Mouse (Mus musculus) forebrain, postnatal 0 days (tissue): Measurements from ENCODE around the gene Adipoq. TPM values are rescaled to one million over a fixed set of nuclear protein-coding genes. Genes with fewer than 3 reads are reported as not detected.

Experiments used
- ATAC-seq: fragments of 200-750 bp; cut with Nextera tagmentation; 2 replicates; pipeline ENCODE4 v1.8.0; 2017; ENCODE audit warnings: mild to moderate bottlenecking, moderate library complexity
- DNase-seq: peaks from one replicate; pipeline ENCODE4 v3.0.0-alpha.2; 2015
- H3K27ac ChIP-seq: fragments of 300-500 bp; sonication (generic); 2 replicates; pipeline ENCODE4 v1.5.1; 2014; ENCODE audit warnings: low read depth, mild to moderate bottlenecking, antibody characterized with exemption, low read length, moderate library complexity, mixed read lengths
- H3K27me3 ChIP-seq: fragments of 300-500 bp; sonication (generic); 2 replicates; pipeline ENCODE4 v1.6.1; 2014; ENCODE audit warnings: mild to moderate bottlenecking, low read length, mixed read lengths; ENCODE audit not compliant: insufficient read depth
- H3K36me3 ChIP-seq: fragments of 300-500 bp; sonication (generic); 2 replicates; pipeline ENCODE4 v1.6.1; 2014; ENCODE audit warnings: mild to moderate bottlenecking, moderate library complexity; ENCODE audit not compliant: insufficient read depth
- H3K4me1 ChIP-seq: fragments of 300-500 bp; sonication (generic); 2 replicates; pipeline ENCODE4 v1.6.1; 2014; ENCODE audit warnings: antibody characterized with exemption; ENCODE audit not compliant: insufficient read depth
- H3K4me2 ChIP-seq: fragments of 300-500 bp; sonication (generic); 2 replicates; pipeline ENCODE4 v1.6.1; 2014; ENCODE audit warnings: low read depth, mild to moderate bottlenecking, moderate library complexity
- H3K4me3 ChIP-seq: fragments of 300-500 bp; sonication (generic); 2 replicates; pipeline ENCODE4 v1.5.1; 2014; ENCODE audit warnings: low read depth, low read length, mixed read lengths
- H3K9ac ChIP-seq: fragments of 300-500 bp; sonication (generic); 2 replicates; pipeline ENCODE4 v1.6.1; 2014; ENCODE audit warnings: mild to moderate bottlenecking
- H3K9me3 ChIP-seq: fragments of 300-500 bp; sonication (generic); 2 replicates; pipeline ENCODE4 v1.6.1; 2016; ENCODE audit warnings: low read length
- CTCF ChIP-seq: sonication (generic); IDR thresholded peaks from 2 replicates; pipeline ENCODE4 v1.5.1; 2016; ENCODE audit warnings: antibody characterized with exemption, control low read depth, low read depth
- WGBS: fragments of 180-500 bp; shearing (Covaris S2); extraction: QIAGEN DNeasy Blood & Tissue Kit; methylation state at CpG from one replicate; pipeline ENCODE4 v1.1.7; 2014; 5-methylcytosine and 5-hydroxymethylcytosine counted together
- microRNA-seq, 2 experiments: library from miRNA; unstranded; fragments of <30 nt; microRNA quantifications; one replicate each; pipeline ENCODE4; 2016
- polyA plus RNA-seq: library from polyadenylated mRNA; unstranded; fragments of >200 nt; fragmentation: Nextera tagmentation; extraction: Ambion mirVana; gene quantifications from 2 replicates; pipeline ENCODE4 v1.2.1, GENCODE M21; 2015
- total RNA-seq: library from RNA; depleted of rRNA; stranded (reverse); fragments of >200 nt; gene quantifications from 2 replicates; pipeline ENCODE4 v1.2.3, GENCODE M21; 2014; rRNA removed

Adipoq gene
- total and polyA plus RNA-seq, 2 experiments from 2014 or later, result 0.52 TPM; not detected in 1

- no peak for TF ChIP-seq CTCF
- no peak overlapping the region for H3K27ac ChIP-seq
- H3K27me3 ChIP-seq, result no peaks in the 10 kb centered on the region
- H3K9me3 ChIP-seq, result no peaks in the 10 kb centered on the region
- no peak for ATAC-seq
- H3K4me1 ChIP-seq, result no peaks in the 10 kb centered on the region
- H3K4me3 ChIP-seq, result no peak overlapping the region
- H3K9ac ChIP-seq, result no peak overlapping the region
- DNase-seq, result no peak
- 80% methylated on average over 4 of the region's 4 CpGs for WGBS
- H3K36me3 ChIP-seq, result no peaks in the 10 kb centered on the region
- no peak overlapping the region for H3K4me2 ChIP-seq
Observed at GRCm38 (mm10) chr16:23186418-23186817, 40.1 kb downstream of the Adipoq start.

DNA sequence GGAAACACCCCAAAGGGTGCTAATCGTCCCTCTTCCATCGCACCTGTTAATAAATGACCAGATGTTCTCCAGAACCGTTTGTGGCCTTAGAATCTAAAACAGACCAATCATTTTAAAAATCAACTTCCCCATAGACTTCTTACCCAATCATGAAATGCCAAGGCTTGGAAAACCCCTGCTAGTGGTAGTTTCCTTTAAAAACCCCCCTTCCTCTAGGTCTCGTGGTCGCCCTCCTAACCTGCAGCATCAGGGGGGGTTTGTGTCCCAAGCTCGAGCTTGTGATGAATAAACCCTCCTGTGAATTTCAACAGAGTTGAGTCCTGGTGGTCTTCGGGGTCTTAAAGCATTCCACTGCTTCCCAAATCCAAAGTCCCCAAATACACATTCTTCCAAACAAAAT is 41.6 kb downstream of the Adipoq start:
- no peak for TF ChIP-seq CTCF
- no peak overlapping the region for H3K4me2 ChIP-seq
- WGBS, result 87% methylated on average over 7 of the region's 7 CpGs
- H3K4me3 ChIP-seq, result no peak overlapping the region
- DNase-seq, result no peak
- H3K4me1 ChIP-seq, result no peaks in the 10 kb centered on the region
- H3K9ac ChIP-seq, result no peak overlapping the region
- H3K9me3 ChIP-seq, result no peaks in the 10 kb centered on the region
- no peaks in the 10 kb centered on the region for H3K27me3 ChIP-seq
- H3K36me3 ChIP-seq, result no peaks in the 10 kb centered on the region
- no peak for ATAC-seq
- H3K27ac ChIP-seq, result no peak overlapping the region

DNA sequence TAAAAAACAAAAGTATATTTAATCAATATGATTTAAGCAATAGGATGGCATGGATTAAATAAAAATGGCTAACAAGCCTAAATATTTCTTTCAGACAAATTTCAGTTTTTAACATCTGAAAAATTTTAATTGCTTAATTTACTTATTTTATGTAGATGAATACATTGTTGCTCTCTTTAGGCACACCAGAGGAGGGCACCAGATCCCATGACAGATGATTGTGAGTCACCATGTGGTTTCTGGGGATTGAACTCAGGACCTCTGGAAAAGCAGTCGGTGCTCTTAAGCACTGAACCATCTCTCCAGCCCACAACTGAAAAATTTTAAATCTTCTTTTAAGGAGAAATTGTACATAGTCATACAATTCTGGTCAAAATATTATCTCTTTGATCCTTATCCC is 43.3 kb downstream of the Adipoq start:
- Histone ChIP-seq H3K4me2 (no peak overlapping the region), H3K9ac (no peak overlapping the region), H3K27me3 (no peaks in the 10 kb centered on the region), H3K9me3 (no peaks in the 10 kb centered on the region), H3K27ac (no peak overlapping the region), H3K36me3 (no peaks in the 10 kb centered on the region), H3K4me1 (no peaks in the 10 kb centered on the region), H3K4me3 (no peak overlapping the region)
- whole genome bisulfite sequencing, result 83% methylated on average over 1 of the region's 1 CpGs
- ATAC-seq (no peak), DNase-seq (no peak)
- no peak for TF ChIP-seq CTCF

- TF ChIP-seq CTCF, result no peak
- no peak for DNase-seq
- H3K4me1 ChIP-seq, result no peaks in the 10 kb centered on the region
- no peak overlapping the region for H3K27ac ChIP-seq
- no peaks in the 10 kb centered on the region for H3K36me3 ChIP-seq
- no peak overlapping the region for H3K9ac ChIP-seq
- no peak overlapping the region for H3K4me3 ChIP-seq
- H3K27me3 ChIP-seq, result no peaks in the 10 kb centered on the region
- ATAC-seq, result no peak
- WGBS, result 88% methylated on average over 9 of the region's 9 CpGs
- H3K4me2 ChIP-seq, result no peak overlapping the region
- no peaks in the 10 kb centered on the region for H3K9me3 ChIP-seq
Observed at GRCm38 (mm10) chr16:23191560-23192242, 45.4 kb downstream of the Adipoq start.

DNA sequence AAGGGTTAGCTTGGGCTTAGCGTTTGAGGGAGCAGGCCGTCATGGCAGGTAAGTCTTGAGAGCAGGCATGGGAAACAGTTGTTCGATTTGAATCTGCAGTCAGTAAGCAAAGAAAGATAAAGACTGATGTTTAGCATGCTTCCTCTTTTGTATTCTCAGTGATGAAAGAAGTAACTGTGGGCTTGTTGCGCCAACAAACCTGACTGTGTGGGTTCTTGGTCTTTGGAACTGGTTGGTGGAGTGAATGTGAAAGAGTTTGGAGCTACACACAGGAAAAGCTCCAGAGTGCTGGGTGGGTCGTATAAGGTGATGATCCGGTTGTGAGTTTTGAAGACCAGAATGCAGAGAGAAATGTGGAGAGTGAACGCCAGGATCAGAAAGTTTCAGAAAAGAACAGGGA is 49.3 kb downstream of the Adipoq start:
- Histone ChIP-seq H3K4me3 (no peak overlapping the region), H3K4me2 (no peak overlapping the region), H3K9ac (no peak overlapping the region), H3K27me3 (no peaks in the 10 kb centered on the region), H3K36me3 (no peaks in the 10 kb centered on the region), H3K9me3 (no peaks in the 10 kb centered on the region), H3K4me1 (no peaks in the 10 kb centered on the region), H3K27ac (no peak overlapping the region)
- no peak for TF ChIP-seq CTCF
- 83% methylated on average over 7 of the region's 7 CpGs for WGBS
- DNase-seq, result no peak
- no peak for ATAC-seq

DNA sequence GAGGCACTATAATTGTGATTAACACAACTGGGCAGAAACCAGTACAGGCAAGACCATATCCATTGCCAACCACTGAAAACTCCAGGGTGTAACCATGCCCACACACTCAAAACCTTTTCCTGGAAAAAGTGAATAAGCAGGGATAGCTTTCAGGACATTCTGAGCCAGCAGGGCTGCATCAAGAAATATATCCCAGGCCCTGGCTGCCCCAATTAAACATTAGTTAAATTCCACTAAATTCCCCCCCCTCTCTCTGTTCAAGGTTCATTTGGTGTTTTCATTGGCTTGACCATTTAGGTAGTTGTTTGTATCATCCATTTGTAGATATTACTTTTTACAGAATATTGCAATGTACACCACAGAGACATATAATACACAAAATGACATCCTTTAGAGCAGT is 50.0 kb downstream of the Adipoq start:
- ATAC-seq (no peak), DNase-seq (no peak)
- H3K27me3 ChIP-seq, result no peaks in the 10 kb centered on the region
- H3K4me2 ChIP-seq, result no peak overlapping the region
- no peak overlapping the region for H3K4me3 ChIP-seq
- H3K9ac ChIP-seq, result no peak overlapping the region
- H3K36me3 ChIP-seq, result no peaks in the 10 kb centered on the region
- no peak for TF ChIP-seq CTCF
- no peaks in the 10 kb centered on the region for H3K9me3 ChIP-seq
- no peak overlapping the region for H3K27ac ChIP-seq
- no peaks in the 10 kb centered on the region for H3K4me1 ChIP-seq

GRCm38 (mm10) chr16:23196791-23197190 is 50.5 kb downstream of the Adipoq start:
- Histone ChIP-seq H3K4me3 (no peak overlapping the region), H3K27ac (no peak overlapping the region), H3K36me3 (no peaks in the 10 kb centered on the region), H3K9ac (no peak overlapping the region), H3K9me3 (no peaks in the 10 kb centered on the region), H3K4me2 (no peak overlapping the region), H3K4me1 (no peaks in the 10 kb centered on the region), H3K27me3 (no peaks in the 10 kb centered on the region)
- 81% methylated on average over 6 of the region's 6 CpGs for WGBS
- ATAC-seq (no peak), DNase-seq (no peak)
- no peak for TF ChIP-seq CTCF

GRCm38 (mm10) chr16:23201498-23201897 is 55.2 kb downstream of the Adipoq start:
- Histone ChIP-seq H3K27ac (no peak overlapping the region), H3K4me3 (no peak overlapping the region), H3K36me3 (no peaks in the 10 kb centered on the region), H3K4me1 (no peaks in the 10 kb centered on the region), H3K4me2 (no peak overlapping the region), H3K9ac (no peak overlapping the region), H3K9me3 (no peaks in the 10 kb centered on the region), H3K27me3 (no peaks in the 10 kb centered on the region)
- TF ChIP-seq CTCF, result no peak
- ATAC-seq (no peak), DNase-seq (no peak)

Small RNA genes lying within 50 kb of the gene (microRNA-seq; reads per million reads assigned to microRNA genes)
- gene Gm49346, result 0 reads per million in 2 experiments

Other genes with a start within 250 kb of the Adipoq start
- not detected in 2 replicates for gene Fetub, start 228.2 kb upstream of the Adipoq start, total RNA-seq
- gene Fetub, start 228.2 kb upstream of the Adipoq start, polyA plus RNA-seq, result 0.15 and 0.21 TPM in 2 replicates
- gene Hrg, start 195.5 kb upstream of the Adipoq start, total RNA-seq, result not detected in 2 replicates
- gene Hrg, start 195.5 kb upstream of the Adipoq start, polyA plus RNA-seq, result not detected in 2 replicates
- gene Kng2, start 117.1 kb upstream of the Adipoq start, total RNA-seq, result not detected in 2 replicates
- gene Kng2, start 117.1 kb upstream of the Adipoq start, polyA plus RNA-seq, result not detected in 2 replicates
- gene Kng1, start 88.7 kb upstream of the Adipoq start, total RNA-seq, result not detected in 2 replicates
- not detected in 2 replicates for gene Kng1, start 88.7 kb upstream of the Adipoq start, polyA plus RNA-seq
- 948 and 1,017 TPM in 2 replicates for gene Eif4a2, start 39.1 kb upstream of the Adipoq start, total RNA-seq
- gene Eif4a2, start 39.1 kb upstream of the Adipoq start, polyA plus RNA-seq, result 311 and 313 TPM in 2 replicates
- gene Rfc4, start 18.8 kb upstream of the Adipoq start, total RNA-seq, result 19.3 and 20.4 TPM in 2 replicates
- gene Rfc4, start 18.8 kb upstream of the Adipoq start, polyA plus RNA-seq, result 32.0 and 42.1 TPM in 2 replicates
- 21.8 and 27.3 TPM in 2 replicates for gene St6gal1, start 78.2 kb downstream of the Adipoq start, total RNA-seq
- 16.4 and 18.6 TPM in 2 replicates for gene St6gal1, start 78.2 kb downstream of the Adipoq start, polyA plus RNA-seq